Mouse (Mus musculus): Measurements from ENCODE around the gene Golga1. TPM values are rescaled to one million over a fixed set of nuclear protein-coding genes. Genes with fewer than 3 reads are reported as not detected.
A peak's percentile ranks its signal among the peaks of the same experiment; 100 is the strongest.
"Not testable (repeated sequence)": the region's sequence is repeated elsewhere in the genome, so short reads cannot be mapped to it uniquely, and the experiment has no call there.

Golga1 gene
- polyA plus RNA-seq, 1 experiment from 2014 or later = 22.0 TPM

DNA sequence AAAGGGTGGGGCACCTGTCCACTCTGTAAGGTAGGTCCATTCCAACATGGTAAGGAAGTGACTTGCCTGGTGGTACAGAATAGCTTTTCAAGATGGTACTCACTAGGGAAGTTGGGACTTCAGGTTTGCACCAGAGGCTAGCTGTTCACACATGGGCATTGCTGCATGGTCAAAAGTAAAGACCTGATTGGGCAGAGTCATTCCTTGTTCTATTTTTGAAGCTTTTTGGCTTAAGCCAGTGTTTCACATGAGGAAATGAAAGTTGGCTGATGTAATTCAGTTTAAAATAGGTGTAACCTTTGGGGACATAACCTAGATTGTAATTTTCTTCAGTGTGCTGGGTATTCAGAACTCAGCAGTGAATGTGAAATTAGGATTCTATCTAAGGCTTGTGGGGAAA lies 54.1 kb downstream of the Golga1 start:
- TF ChIP-seq CTCF (IDR thresholded peaks at IDR 0.05; ENCODE audit: low read depth) = no peak
- no peak for TF ChIP-seq EP300 (optimal IDR thresholded peaks at IDR 0.05)
- no peak for DNase-seq (ENCODE audit: low spot score)
- no peak overlapping the region for H3K4me3 ChIP-seq (ENCODE audit: low read depth, low read length)
- peaks cover 22% of the 10 kb centered on the region for H3K36me3 ChIP-seq (ENCODE audit: control insufficient read depth, insufficient read depth, low read length)
- H3K4me1 ChIP-seq (replicated peaks; ENCODE audit: control insufficient read depth, insufficient read depth) = 0 out of 2 replicates have a peak, but pooled peaks cover 4% of the 10 kb centered on the region
- no peaks in the 10 kb centered on the region for H3K9me3 ChIP-seq (ENCODE audit: control insufficient read depth, low read length)
- no peak overlapping the region for H3K9ac ChIP-seq (ENCODE audit: low read length)
- H3K27ac ChIP-seq (replicated peaks) = no peak overlapping the region
- no peaks in the 10 kb centered on the region for H3K27me3 ChIP-seq (ENCODE audit: control insufficient read depth, insufficient read depth, low read length)
- H3K4me2 ChIP-seq (replicated peaks; ENCODE audit: low read depth) = no peak overlapping the region
- ATAC-seq (ENCODE audit: low FRiP score, low TSS enrichment) = no peak

- not testable (repeated sequence) for ATAC-seq (ENCODE audit: low FRiP score, low TSS enrichment); H3K27ac ChIP-seq (replicated peaks); H3K9ac ChIP-seq (ENCODE audit: low read length); H3K4me2 ChIP-seq (replicated peaks; ENCODE audit: low read depth); H3K9me3 ChIP-seq (ENCODE audit: control insufficient read depth, low read length); H3K4me1 ChIP-seq (replicated peaks; ENCODE audit: control insufficient read depth, insufficient read depth); H3K27me3 ChIP-seq (ENCODE audit: control insufficient read depth, insufficient read depth, low read length); DNase-seq (ENCODE audit: low spot score); H3K4me3 ChIP-seq (ENCODE audit: low read depth, low read length)
- H3K36me3 ChIP-seq (ENCODE audit: control insufficient read depth, insufficient read depth, low read length) = peaks cover 14% of the 10 kb centered on the region
- over 99% methylated on average over 4 of the region's 5 CpGs for WGBS
Measured at GRCm38 (mm10) chr2:39010144-39010543, 55.2 kb downstream of the Golga1 start.

DNA sequence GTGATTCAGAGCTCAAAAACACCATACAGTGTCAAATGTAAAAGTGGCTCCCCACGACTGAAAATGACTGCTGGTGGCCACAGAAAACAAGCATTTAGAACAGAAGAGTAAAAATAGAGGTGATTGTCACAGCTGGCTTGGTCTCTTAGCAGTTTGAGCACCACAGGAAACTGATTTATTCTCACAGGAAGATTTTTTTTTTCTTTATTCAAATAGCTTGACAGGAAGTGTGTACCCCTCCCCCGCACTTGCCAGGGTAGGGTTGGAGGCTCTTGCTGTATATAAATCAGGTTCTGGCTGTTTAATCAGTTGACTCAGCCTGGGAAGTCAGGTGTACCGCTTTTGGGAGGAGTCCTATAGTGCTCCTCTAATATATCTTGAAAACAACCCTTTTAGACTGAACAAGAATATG lies 56.4 kb downstream of the Golga1 start:
- Histone ChIP-seq H3K9me3 (ENCODE audit: control insufficient read depth, low read length) (no peaks in the 10 kb centered on the region), H3K36me3 (ENCODE audit: control insufficient read depth, insufficient read depth, low read length) (peaks cover 6% of the 10 kb centered on the region), H3K9ac (ENCODE audit: low read length) (peak overlapping the region; percentile 94), H3K27ac (replicated peaks) (peak overlapping the region; percentile 97), H3K27me3 (ENCODE audit: control insufficient read depth, insufficient read depth, low read length) (no peaks in the 10 kb centered on the region), H3K4me1 (replicated peaks; ENCODE audit: control insufficient read depth, insufficient read depth) (peaks cover 6% of the 10 kb centered on the region), H3K4me3 (ENCODE audit: low read depth, low read length) (peak overlapping the region; percentile 87), H3K4me2 (replicated peaks; ENCODE audit: low read depth) (peak overlapping the region; percentile 92)
- DNase-seq (ENCODE audit: low spot score) (peak; percentile 77), ATAC-seq (ENCODE audit: low FRiP score, low TSS enrichment) (peak; percentile 43; the same call in 1 of the 2 replicates)
- WGBS = 5% methylated on average over 3 of the region's 3 CpGs
- TF ChIP-seq CTCF (IDR thresholded peaks at IDR 0.05; ENCODE audit: low read depth) (no peak), EP300 (optimal IDR thresholded peaks at IDR 0.05) (no peak)

GRCm38 (mm10) chr2:39008350-39008851 lies 56.9 kb downstream of the Golga1 start:
- ATAC-seq (ENCODE audit: low FRiP score, low TSS enrichment) (peak; percentile 47), DNase-seq (ENCODE audit: low spot score) (peak; percentile 66)
- TF ChIP-seq EP300 (optimal IDR thresholded peaks at IDR 0.05) = no peak
- TF ChIP-seq CTCF (IDR thresholded peaks at IDR 0.05; ENCODE audit: low read depth) = no peak
- Histone ChIP-seq H3K4me1 (replicated peaks; ENCODE audit: control insufficient read depth, insufficient read depth) (peaks cover 6% of the 10 kb centered on the region), H3K4me2 (replicated peaks; ENCODE audit: low read depth) (peak overlapping the region; percentile 92), H3K36me3 (ENCODE audit: control insufficient read depth, insufficient read depth, low read length) (peaks cover 6% of the 10 kb centered on the region), H3K27me3 (ENCODE audit: control insufficient read depth, insufficient read depth, low read length) (no peaks in the 10 kb centered on the region), H3K9ac (ENCODE audit: low read length) (peak overlapping the region; percentile 94), H3K9me3 (ENCODE audit: control insufficient read depth, low read length) (no peaks in the 10 kb centered on the region), H3K27ac (replicated peaks) (peak overlapping the region; percentile 97), H3K4me3 (ENCODE audit: low read depth, low read length) (peak overlapping the region; percentile 87)
- 0% methylated on average over 25 of the region's 25 CpGs for WGBS

GRCm38 (mm10) chr2:39007865-39008264 lies 57.5 kb downstream of the Golga1 start:
- Histone ChIP-seq H3K27me3 (ENCODE audit: control insufficient read depth, insufficient read depth, low read length) (no peaks in the 10 kb centered on the region), H3K4me2 (replicated peaks; ENCODE audit: low read depth) (peak overlapping the region; percentile 92), H3K4me3 (ENCODE audit: low read depth, low read length) (peak overlapping the region; percentile 87), H3K9ac (ENCODE audit: low read length) (peak overlapping the region; percentile 94), H3K9me3 (ENCODE audit: control insufficient read depth, low read length) (no peaks in the 10 kb centered on the region), H3K27ac (replicated peaks) (peak overlapping the region; percentile 97), H3K36me3 (ENCODE audit: control insufficient read depth, insufficient read depth, low read length) (peaks cover 4% of the 10 kb centered on the region), H3K4me1 (replicated peaks; ENCODE audit: control insufficient read depth, insufficient read depth) (peaks cover 6% of the 10 kb centered on the region)
- ATAC-seq (ENCODE audit: low FRiP score, low TSS enrichment) (peak; percentile 86), DNase-seq (ENCODE audit: low spot score) (peak; percentile 95)
- WGBS = under 1% methylated on average over 31 of the region's 44 CpGs
- peak; percentile 20 for TF ChIP-seq CTCF (IDR thresholded peaks at IDR 0.05; ENCODE audit: low read depth)
- TF ChIP-seq EP300 (optimal IDR thresholded peaks at IDR 0.05) = peak; percentile 52

- WGBS = 79% methylated on average over 14 of the region's 14 CpGs
- Histone ChIP-seq H3K27ac (replicated peaks) (0 out of 2 replicates have a peak overlapping the region, but pooled peaks have one; percentile 0), H3K4me3 (ENCODE audit: low read depth, low read length) (peak overlapping the region; percentile 64), H3K27me3 (ENCODE audit: control insufficient read depth, insufficient read depth, low read length) (no peaks in the 10 kb centered on the region), H3K36me3 (ENCODE audit: control insufficient read depth, insufficient read depth, low read length) (no peaks in the 10 kb centered on the region; the same call in 1 of the 2 replicates), H3K4me1 (replicated peaks; ENCODE audit: control insufficient read depth, insufficient read depth) (peaks cover 6% of the 10 kb centered on the region), H3K4me2 (replicated peaks; ENCODE audit: low read depth) (peak overlapping the region; percentile 56), H3K9ac (ENCODE audit: low read length) (no peak overlapping the region), H3K9me3 (ENCODE audit: control insufficient read depth, low read length) (no peaks in the 10 kb centered on the region)
- no peak for ATAC-seq (ENCODE audit: low FRiP score, low TSS enrichment)
- TF ChIP-seq EP300 (optimal IDR thresholded peaks at IDR 0.05) (no peak), CTCF (IDR thresholded peaks at IDR 0.05; ENCODE audit: low read depth) (no peak)
- DNase-seq (ENCODE audit: low spot score) = no peak
Measured at GRCm38 (mm10) chr2:39006149-39006730, 59.1 kb downstream of the Golga1 start.

All from stomach, postnatal 0 days (tissue).